Mouse (Mus musculus): ENCODE results near the gene Iars2.

GRCm38 (mm10) chr1:185354731-185355130, 25.5 kb upstream of the Iars2 start:
- TF ChIP-seq POLR2A (IDR thresholded peaks at IDR 0.05; ENCODE audit: low read depth, low read length) (no peak), EP300 (IDR thresholded peaks at IDR 0.05; ENCODE audit: low read length) (no peak), MAZ (IDR thresholded peaks at IDR 0.05; ENCODE audit: low read depth, low read length) (no peak), USF2 (conservative IDR thresholded peaks at IDR 0.05; ENCODE audit: low read depth, low read length) (no peak), ZC3H11A (IDR thresholded peaks at IDR 0.05; ENCODE audit: low read depth, low read length) (no peak), SIN3A (IDR thresholded peaks at IDR 0.05; ENCODE audit: low read length) (no peak), KAT2A (IDR thresholded peaks at IDR 0.05; ENCODE audit: insufficient replicate concordance, low read length) (no peak), CTCF (conservative IDR thresholded peaks at IDR 0.05 in 1 of 2, IDR thresholded peaks at IDR 0.05 in 1 of 2; ENCODE audit: low read depth in 2 of 2, low read length in 2 of 2) (no peak), MXI1 (IDR thresholded peaks at IDR 0.05; ENCODE audit: low read depth, low read length) (no peak), GABPA (IDR thresholded peaks at IDR 0.05; ENCODE audit: insufficient replicate concordance, low read depth, low read length) (no peak), JUN (IDR thresholded peaks at IDR 0.05; ENCODE audit: insufficient read depth, low read depth, low read length) (no peak), MAFK (IDR thresholded peaks at IDR 0.05; ENCODE audit: insufficient replicate concordance, low read length) (no peak)

Data from CH12.LX (cell line).